Mouse (Mus musculus) heart, adult 2 months (tissue): Measurements from ENCODE around the gene Yipf2. TPM values are rescaled to one million over a fixed set of nuclear protein-coding genes. Genes with fewer than 3 reads are reported as not detected.

Experiments
- DNase-seq, 2 experiments: peaks; one replicate each; pipeline ENCODE4 v3.0.0; 2021
- H3K27ac ChIP-seq: fragments of 200-600 bp; 2 replicates; pipeline ENCODE4 v1.8.1; 2022
- H3K27me3 ChIP-seq: fragments of 200-500 bp; 2 replicates; pipeline ENCODE4 v1.6.1; 2012; ENCODE audit warnings: mild to moderate bottlenecking, low read length, inconsistent platforms, mixed read lengths; ENCODE audit not compliant: control insufficient read depth, insufficient read depth
- H3K36me3 ChIP-seq: fragments of 200-500 bp; 2 replicates; pipeline ENCODE4 v1.6.1; 2012; ENCODE audit warnings: low read length, inconsistent platforms; ENCODE audit not compliant: control insufficient read depth, insufficient read depth
- H3K4me1 ChIP-seq: fragments of 200-500 bp; 2 replicates; pipeline ENCODE4 v1.6.1; 2011; ENCODE audit warnings: low read length; ENCODE audit not compliant: control insufficient read depth, insufficient read depth
- H3K4me3 ChIP-seq: fragments of 200-600 bp; 2 replicates; pipeline ENCODE4 v1.8.1; 2022
- H3K79me2 ChIP-seq: fragments of 200-500 bp; replicated peaks from 2 replicates; pipeline ENCODE4 v1.6.1; 2012; ENCODE audit warnings: mild to moderate bottlenecking, inconsistent platforms, low read length, moderate library complexity, mixed read lengths; ENCODE audit not compliant: control insufficient read depth, insufficient read depth
- H3K9ac ChIP-seq: fragments of 200-500 bp; 2 replicates; pipeline ENCODE4 v1.6.1; 2012; ENCODE audit warnings: low read depth, mild to moderate bottlenecking, control low read depth, inconsistent platforms, low read length, mixed read lengths
- CTCF ChIP-seq: fragments of 200-600 bp; IDR thresholded peaks from 2 replicates; pipeline ENCODE4 v1.8.1; 2022; ENCODE audit warnings: antibody characterized with exemption, mild to moderate bottlenecking, moderate library complexity
- EP300 ChIP-seq: fragments of 200-500 bp; IDR thresholded peaks from 2 replicates; pipeline ENCODE4 v1.6.1; 2011; ENCODE audit warnings: low read depth, low read length, control low read depth; ENCODE audit not compliant: insufficient read depth
- POLR2A ChIP-seq: fragments of 200-500 bp; IDR thresholded peaks from 2 replicates; pipeline ENCODE4 v1.6.1; 2011; ENCODE audit warnings: mild to moderate bottlenecking, low read depth, low read length, control low read depth; ENCODE audit not compliant: insufficient read depth
- WGBS: fragments of 180-500 bp; shearing (Covaris S2); methylation state at CpG from one replicate; pipeline ENCODE4 v1.1.7; 2018; 5-methylcytosine and 5-hydroxymethylcytosine counted together
- intact Hi-C: fragments of 180-260 bp; cut with DNase I; formaldehyde crosslinking; loops from one replicate; pipeline ENCODE4 v1.15.1; 2025
- long read RNA-seq: library from polyadenylated mRNA; stranded (forward); transcript quantifications from one replicate; pipeline ENCODE4 v2.0.0, GENCODE M21; 2021
- polyA plus RNA-seq: library from polyadenylated mRNA; depleted of rRNA; stranded (reverse); fragments of >200 nt; gene quantifications from 2 replicates; pipeline ENCODE4 v1.2.3, GENCODE M21; 2012; rRNA removed
- total RNA-seq, 2 experiments: library from RNA; stranded (reverse); gene quantifications; 2 replicates each; pipeline ENCODE4 v1.2.3; 2021

Gene Yipf2
- total RNA-seq (1 to 10 TPM; 6.4 to 8.0 TPM), polyA plus RNA-seq (11.2 and 12.5 TPM in 2 replicates)
- long read RNA-seq, partial matches to known transcripts: 2 of 7 reads
- long read RNA-seq, other reads (novel, unspliced or antisense): 2 of 7 reads

DNA sequence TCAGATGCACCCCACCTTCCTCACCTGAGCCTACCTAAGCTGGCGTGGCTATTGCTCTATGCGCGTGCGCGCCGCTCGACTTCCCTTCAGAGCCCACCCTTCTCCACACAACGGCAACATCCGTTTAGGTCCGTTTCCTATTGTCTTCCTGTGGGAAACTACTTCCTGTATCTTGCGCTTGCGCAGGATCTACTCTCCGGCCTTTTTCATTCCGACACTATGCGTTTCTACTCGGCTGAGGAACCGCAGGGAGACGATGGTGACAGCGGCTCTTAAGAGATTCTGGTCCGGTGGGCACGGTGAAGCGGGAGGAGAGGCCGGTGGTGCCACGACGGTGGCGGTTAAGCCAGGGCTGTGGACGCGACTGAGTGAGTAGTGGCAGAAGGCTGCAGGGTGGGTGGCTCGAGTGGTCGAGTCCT is at the start of gene Yipf2, which contains the start of gene Timm29:
Yipf2 (minus strand) TSS at position 126 of the 419 bp plus-strand sequence.
Timm29 (plus strand) TSS at position 20 of the 419 bp plus-strand sequence.
- Histone ChIP-seq H3K27ac (peak within 1 kb of the TSS; percentile 72), H3K27me3 (no peaks in the 10 kb centered on the region), H3K36me3 (no peaks in the 10 kb centered on the region; the same call in 1 of the 2 replicates), H3K4me3 (peak within 1 kb of the TSS; percentile 84), H3K79me2 (no peaks in the 10 kb centered on the region; the same call in 1 of the 2 replicates), H3K4me1 (peaks cover 9% of the 10 kb centered on the region), H3K9ac (peak within 1 kb of the TSS; percentile 84)
- peak; percentile 89 to 91 for DNase-seq
- under 1% methylated on average over 30 of the region's 30 CpGs for WGBS
- TF ChIP-seq EP300: peak; percentile 95
- TF ChIP-seq POLR2A: peak; percentile 92
- no peak for TF ChIP-seq CTCF
- intact Hi-C loops: loop anchor here (1.0 kb wide), 2 partner anchors 24 to 45 kb away; partner anchors contain the start of gene Smarca4

DNA sequence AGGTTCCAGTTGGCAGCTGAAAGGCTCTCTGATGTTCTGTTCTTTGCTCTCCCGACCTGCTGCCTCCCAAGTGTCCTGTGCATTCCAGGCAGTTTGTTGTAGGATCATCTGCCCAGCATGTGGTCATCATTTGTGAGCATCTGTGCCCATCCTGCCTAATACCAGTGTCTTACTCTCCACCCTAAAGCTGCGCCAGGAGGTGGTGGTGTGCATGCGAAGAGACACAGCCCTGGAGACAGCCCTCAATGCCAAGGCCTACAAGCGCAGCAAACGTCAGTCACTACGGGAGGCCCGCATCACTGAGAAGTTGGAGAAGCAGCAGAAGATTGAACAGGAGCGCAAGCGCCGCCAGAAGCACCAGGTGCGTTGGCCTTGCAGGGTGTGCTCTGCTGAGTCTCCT is 46.4 kb upstream of the Yipf2 start:
- 94% methylated on average over 11 of the region's 11 CpGs for WGBS

DNA sequence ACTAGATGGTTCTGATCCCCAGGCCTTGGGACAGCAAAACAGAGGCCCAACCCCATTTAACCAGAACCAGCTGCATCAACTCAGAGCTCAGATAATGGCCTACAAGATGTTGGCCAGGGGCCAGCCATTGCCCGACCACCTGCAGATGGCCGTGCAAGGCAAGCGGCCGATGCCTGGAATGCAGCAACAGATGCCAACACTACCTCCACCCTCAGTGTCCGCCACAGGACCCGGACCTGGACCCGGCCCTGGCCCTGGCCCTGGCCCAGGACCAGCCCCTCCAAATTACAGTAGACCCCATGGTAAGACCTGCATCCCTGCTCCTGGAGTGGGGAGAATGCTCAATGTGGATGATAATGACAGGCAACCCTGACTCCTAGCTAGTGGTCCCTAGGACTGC is 43.0 kb upstream of the Yipf2 start:
- Histone ChIP-seq H3K27ac (no peak overlapping the region), H3K27me3 (no peaks in the 10 kb centered on the region), H3K4me3 (no peak overlapping the region), H3K9ac (no peak overlapping the region), H3K4me1 (no peaks in the 10 kb centered on the region), H3K79me2 (peaks cover 1% of the 10 kb centered on the region; the same call in 1 of the 2 replicates), H3K36me3 (no peaks in the 10 kb centered on the region)
- intact Hi-C loops: no loop called here
- DNase-seq: no peak
- no peak for TF ChIP-seq CTCF
- no peak for TF ChIP-seq POLR2A
- no peak for TF ChIP-seq EP300
- WGBS: 46% methylated on average over 7 of the region's 7 CpGs

More for the DNA sequence above, 46.4 kb upstream of the Yipf2 start:
- Histone ChIP-seq H3K9ac (no peak overlapping the region), H3K36me3 (no peaks in the 10 kb centered on the region), H3K27ac (no peak overlapping the region), H3K79me2 (no peaks in the 10 kb centered on the region), H3K4me3 (no peak overlapping the region), H3K4me1 (no peaks in the 10 kb centered on the region), H3K27me3 (no peaks in the 10 kb centered on the region)
- intact Hi-C loops: no loop called here
- TF ChIP-seq POLR2A: no peak
- no peak for TF ChIP-seq EP300
- TF ChIP-seq CTCF: no peak
- no peak for DNase-seq

GRCm38 (mm10) chr9:21633106-21633505 is 40.5 kb upstream of the Yipf2 start:
- no peak for DNase-seq
- H3K36me3 ChIP-seq: no peaks in the 10 kb centered on the region
- WGBS: 82% methylated on average over 3 of the region's 3 CpGs
- H3K9ac ChIP-seq: no peak overlapping the region
- H3K4me1 ChIP-seq: no peaks in the 10 kb centered on the region
- no peak for TF ChIP-seq EP300
- no peak for TF ChIP-seq POLR2A
- no peak for TF ChIP-seq CTCF
- peaks cover 1% of the 10 kb centered on the region; the same call in 1 of the 2 replicates for H3K79me2 ChIP-seq
- no peak overlapping the region for H3K27ac ChIP-seq
- intact Hi-C loops: no loop called here
- no peaks in the 10 kb centered on the region for H3K27me3 ChIP-seq
- H3K4me3 ChIP-seq: no peak overlapping the region

- H3K9ac ChIP-seq: no peak overlapping the region
- H3K27ac ChIP-seq: no peak overlapping the region
- H3K79me2 ChIP-seq: peaks cover 3% of the 10 kb centered on the region; the same call in 1 of the 2 replicates
- intact Hi-C loops: no loop called here
- 65% methylated on average over 3 of the region's 3 CpGs for WGBS
- H3K36me3 ChIP-seq: no peaks in the 10 kb centered on the region
- TF ChIP-seq EP300: no peak
- peak; percentile 80 for TF ChIP-seq CTCF
- no peak for TF ChIP-seq POLR2A
- peak; percentile 26 to 55 for DNase-seq
- H3K27me3 ChIP-seq: no peaks in the 10 kb centered on the region
- no peaks in the 10 kb centered on the region for H3K4me1 ChIP-seq
- H3K4me3 ChIP-seq: no peak overlapping the region
Measured at GRCm38 (mm10) chr9:21630673-21631072, 38.0 kb upstream of the Yipf2 start.

- WGBS: 65% methylated on average over 5 of the region's 5 CpGs
- intact Hi-C loops: no loop called here
- no peaks in the 10 kb centered on the region for H3K27me3 ChIP-seq
- H3K79me2 ChIP-seq: peaks cover 6% of the 10 kb centered on the region
- no peak overlapping the region for H3K4me3 ChIP-seq
- H3K36me3 ChIP-seq: no peaks in the 10 kb centered on the region
- TF ChIP-seq EP300: no peak
- TF ChIP-seq CTCF: no peak
- no peak for TF ChIP-seq POLR2A
- no peak overlapping the region for H3K9ac ChIP-seq
- H3K27ac ChIP-seq: no peak overlapping the region
- H3K4me1 ChIP-seq: no peaks in the 10 kb centered on the region; the same call in none of the 2 replicates
- DNase-seq: no peak
Measured at GRCm38 (mm10) chr9:21627145-21627795, 34.6 kb upstream of the Yipf2 start.
